Mouse (Mus musculus): ENCODE results near the gene Foxj3. TPM values are rescaled to one million over a fixed set of nuclear protein-coding genes. Genes with fewer than 3 reads are reported as not detected.

Gene Foxj3
- polyA plus RNA-seq, 1 experiment: 13.1 TPM

- TF ChIP-seq TCF3 (IDR thresholded peaks at IDR 0.05; ENCODE audit: insufficient read length, low read depth) (no peak), MYOG (IDR thresholded peaks at IDR 0.05; ENCODE audit: control insufficient read depth in 1 of 3, insufficient read depth in 1 of 3, insufficient read length in 2 of 3, low read depth in 2 of 3) (no peak), REST (IDR thresholded peaks at IDR 0.05; ENCODE audit: insufficient read depth, insufficient read length) (no peak), USF1 (IDR thresholded peaks at IDR 0.05; ENCODE audit: low read depth) (no peak), MAX (IDR thresholded peaks at IDR 0.05; ENCODE audit: low read depth) (no peak), CEBPB (IDR thresholded peaks at IDR 0.05; ENCODE audit: insufficient read depth, poor library complexity, severe bottlenecking) (no peak), MYOD1 (IDR thresholded peaks at IDR 0.05; ENCODE audit: control insufficient read depth in 1 of 3, insufficient read length in 2 of 3, low read depth in 2 of 3) (no peak), SRF (IDR thresholded peaks at IDR 0.05; ENCODE audit: control insufficient read depth, insufficient read length, low read depth) (no peak), POLR2AphosphoS2 (IDR thresholded peaks at IDR 0.05; ENCODE audit: insufficient read length, low read depth) (no peak), TCF12 (IDR thresholded peaks at IDR 0.05; ENCODE audit: insufficient read depth, poor library complexity, severe bottlenecking) (no peak), POLR2A (IDR thresholded peaks at IDR 0.05; ENCODE audit: insufficient read length, low read depth) (no peak), E2F4 (IDR thresholded peaks at IDR 0.05; ENCODE audit: insufficient read depth) (no peak)
- peaks cover 2% of the 10 kb centered on the region for H3K36me3 ChIP-seq (ENCODE audit: control insufficient read depth, insufficient read depth)
- no peak overlapping the region for H3ac ChIP-seq (ENCODE audit: control insufficient read depth, insufficient read length)
- no peaks in the 10 kb centered on the region for H3K27me3 ChIP-seq (ENCODE audit: control insufficient read depth, insufficient read depth, insufficient read length)
- H3K4me3 ChIP-seq: no peak overlapping the region
- no peaks in the 10 kb centered on the region for H3K79me2 ChIP-seq (ENCODE audit: control insufficient read depth, insufficient read depth)
- H3K4me2 ChIP-seq (ENCODE audit: low read depth): no peak overlapping the region
Observed at GRCm38 (mm10) chr4:119634908-119635660, 98.3 kb downstream of the Foxj3 start.

GRCm38 (mm10) chr4:119635686-119636085 lies 98.9 kb downstream of the Foxj3 start:
- Histone ChIP-seq H3K27me3 (ENCODE audit: control insufficient read depth, insufficient read depth, insufficient read length) (no peaks in the 10 kb centered on the region), H3K4me2 (ENCODE audit: low read depth) (no peak overlapping the region), H3K4me3 (no peak overlapping the region), H3K79me2 (ENCODE audit: control insufficient read depth, insufficient read depth) (no peaks in the 10 kb centered on the region), H3K36me3 (ENCODE audit: control insufficient read depth, insufficient read depth) (no peaks in the 10 kb centered on the region), H3ac (ENCODE audit: control insufficient read depth, insufficient read length) (no peak overlapping the region)
- TF ChIP-seq CEBPB (IDR thresholded peaks at IDR 0.05; ENCODE audit: insufficient read depth, poor library complexity, severe bottlenecking) (no peak), POLR2A (IDR thresholded peaks at IDR 0.05; ENCODE audit: insufficient read length, low read depth) (no peak), TCF3 (IDR thresholded peaks at IDR 0.05; ENCODE audit: insufficient read length, low read depth) (no peak), MAX (IDR thresholded peaks at IDR 0.05; ENCODE audit: low read depth) (no peak), REST (IDR thresholded peaks at IDR 0.05; ENCODE audit: insufficient read depth, insufficient read length) (no peak), TCF12 (IDR thresholded peaks at IDR 0.05; ENCODE audit: insufficient read depth, poor library complexity, severe bottlenecking) (no peak), USF1 (IDR thresholded peaks at IDR 0.05; ENCODE audit: low read depth) (no peak), E2F4 (IDR thresholded peaks at IDR 0.05; ENCODE audit: insufficient read depth) (no peak)

GRCm38 (mm10) chr4:119636731-119637130 lies 99.9 kb downstream of the Foxj3 start:
- H3K27me3 ChIP-seq (ENCODE audit: control insufficient read depth, insufficient read depth, insufficient read length): no peaks in the 10 kb centered on the region
- no peak for TF ChIP-seq MYOG (IDR thresholded peaks at IDR 0.05; ENCODE audit: control insufficient read depth in 1 of 3, insufficient read depth in 1 of 3, insufficient read length in 2 of 3, low read depth in 2 of 3)
- no peak for TF ChIP-seq REST (IDR thresholded peaks at IDR 0.05; ENCODE audit: insufficient read depth, insufficient read length)
- no peak for TF ChIP-seq TCF12 (IDR thresholded peaks at IDR 0.05; ENCODE audit: insufficient read depth, poor library complexity, severe bottlenecking)
- TF ChIP-seq CEBPB (IDR thresholded peaks at IDR 0.05; ENCODE audit: insufficient read depth, poor library complexity, severe bottlenecking): no peak
- no peak for TF ChIP-seq E2F4 (IDR thresholded peaks at IDR 0.05; ENCODE audit: insufficient read depth)
- no peak for TF ChIP-seq POLR2A (IDR thresholded peaks at IDR 0.05; ENCODE audit: insufficient read length, low read depth)
- no peak for TF ChIP-seq SRF (IDR thresholded peaks at IDR 0.05; ENCODE audit: control insufficient read depth, insufficient read length, low read depth)
- no peak for TF ChIP-seq TCF3 (IDR thresholded peaks at IDR 0.05; ENCODE audit: insufficient read length, low read depth)
- H3K4me3 ChIP-seq: no peak overlapping the region
- no peak overlapping the region for H3K4me2 ChIP-seq (ENCODE audit: low read depth)
- no peak overlapping the region for H3ac ChIP-seq (ENCODE audit: control insufficient read depth, insufficient read length)
- H3K36me3 ChIP-seq (ENCODE audit: control insufficient read depth, insufficient read depth): no peaks in the 10 kb centered on the region
- no peaks in the 10 kb centered on the region for H3K79me2 ChIP-seq (ENCODE audit: control insufficient read depth, insufficient read depth)

GRCm38 (mm10) chr4:119637176-119637845 lies 100.5 kb downstream of the Foxj3 start, which contains the start of gene Guca2a:
Gene Guca2a (plus strand): TSS chr4:119637704.
- H3ac ChIP-seq (ENCODE audit: control insufficient read depth, insufficient read length): no peak within 1 kb of the TSS
- TF ChIP-seq MYOD1 (IDR thresholded peaks at IDR 0.05; ENCODE audit: control insufficient read depth in 1 of 3, insufficient read length in 2 of 3, low read depth in 2 of 3) (no peak), MAX (IDR thresholded peaks at IDR 0.05; ENCODE audit: low read depth) (no peak), TCF3 (IDR thresholded peaks at IDR 0.05; ENCODE audit: insufficient read length, low read depth) (no peak), POLR2AphosphoS2 (IDR thresholded peaks at IDR 0.05; ENCODE audit: insufficient read length, low read depth) (no peak), E2F4 (IDR thresholded peaks at IDR 0.05; ENCODE audit: insufficient read depth) (no peak), TCF12 (IDR thresholded peaks at IDR 0.05; ENCODE audit: insufficient read depth, poor library complexity, severe bottlenecking) (no peak), MYOG (IDR thresholded peaks at IDR 0.05; ENCODE audit: control insufficient read depth in 1 of 3, insufficient read depth in 1 of 3, insufficient read length in 2 of 3, low read depth in 2 of 3) (no peak), SRF (IDR thresholded peaks at IDR 0.05; ENCODE audit: control insufficient read depth, insufficient read length, low read depth) (no peak)
- H3K36me3 ChIP-seq (ENCODE audit: control insufficient read depth, insufficient read depth): no peaks in the 10 kb centered on the region
- no peaks in the 10 kb centered on the region for H3K79me2 ChIP-seq (ENCODE audit: control insufficient read depth, insufficient read depth)
- no peak within 1 kb of the TSS for H3K4me3 ChIP-seq
- no peak within 1 kb of the TSS for H3K4me2 ChIP-seq (ENCODE audit: low read depth)
- H3K27me3 ChIP-seq (ENCODE audit: control insufficient read depth, insufficient read depth, insufficient read length): no peaks in the 10 kb centered on the region
